Mouse (Mus musculus): ENCODE measurements around the gene Nsun5. TPM values are rescaled to one million over a fixed set of nuclear protein-coding genes. Genes with fewer than 3 reads are reported as not detected.
"Not testable (repeated sequence)": the region's sequence is repeated elsewhere in the genome, so short reads cannot be mapped to it uniquely, and the experiment has no call there.

Nsun5 gene
- total and polyA plus RNA-seq, 3 experiments = 21.0 to 27.6 (median 26.2) TPM

- no peak for ATAC-seq (ENCODE audit: extremely low read depth, insufficient number of reproducible peaks, low FRiP score, poor library complexity, severe bottlenecking)
- H3K4me3 ChIP-seq (ENCODE audit: low read depth, low read length) = no peak overlapping the region
- H3K36me3 ChIP-seq (replicated peaks) = peaks cover 6% of the 10 kb centered on the region
- H3K9me3 ChIP-seq (replicated peaks) = no peaks in the 10 kb centered on the region
- peaks cover 17% of the 10 kb centered on the region for H3K27me3 ChIP-seq (ENCODE audit: insufficient read depth, low read length)
- peaks cover 4% of the 10 kb centered on the region; the same call in 1 of the 2 replicates for H3K4me1 ChIP-seq (ENCODE audit: insufficient read depth, low read depth, low read length)
- no peak for DNase-seq (ENCODE audit: low spot score)
- TF ChIP-seq GATA2 (IDR thresholded peaks at IDR 0.05; ENCODE audit: borderline replicate concordance, low read depth, low read length) = no peak
- TF ChIP-seq POLR2AphosphoS5 (IDR thresholded peaks at IDR 0.05; ENCODE audit: insufficient replicate concordance, low read depth, low read length) = no peak
- TF ChIP-seq CTCF (IDR thresholded peaks at IDR 0.05; ENCODE audit: low read depth, low read length) = no peak
- no peak for TF ChIP-seq TAL1 (conservative IDR thresholded peaks at IDR 0.05; ENCODE audit: low read depth, low read length)
- no peak for TF ChIP-seq GATA1 (IDR thresholded peaks at IDR 0.05; ENCODE audit: borderline replicate concordance, low read length)
Measured at GRCm38 (mm10) chr5:135363540-135363939, 6.2 kb upstream of the Nsun5 start.

GRCm38 (mm10) chr5:135367841-135368240, 1.9 kb upstream of the Nsun5 start:
- Histone ChIP-seq H3K36me3 (replicated peaks) (peaks cover 28% of the 10 kb centered on the region), H3K4me1 (ENCODE audit: insufficient read depth, low read depth, low read length) (peaks cover 23% of the 10 kb centered on the region), H3K27me3 (ENCODE audit: insufficient read depth, low read length) (peaks cover 17% of the 10 kb centered on the region), H3K4me3 (ENCODE audit: low read depth, low read length) (no peak overlapping the region), H3K9me3 (replicated peaks) (no peaks in the 10 kb centered on the region)
- ATAC-seq (ENCODE audit: extremely low read depth, insufficient number of reproducible peaks, low FRiP score, poor library complexity, severe bottlenecking) (no peak), DNase-seq (ENCODE audit: low spot score) (no peak)
- TF ChIP-seq CTCF (IDR thresholded peaks at IDR 0.05; ENCODE audit: low read depth, low read length) (no peak), GATA2 (IDR thresholded peaks at IDR 0.05; ENCODE audit: borderline replicate concordance, low read depth, low read length) (no peak), GATA1 (IDR thresholded peaks at IDR 0.05; ENCODE audit: borderline replicate concordance, low read length) (no peak), TAL1 (conservative IDR thresholded peaks at IDR 0.05; ENCODE audit: low read depth, low read length) (no peak), POLR2AphosphoS5 (IDR thresholded peaks at IDR 0.05; ENCODE audit: insufficient replicate concordance, low read depth, low read length) (no peak)

- ATAC-seq (ENCODE audit: extremely low read depth, insufficient number of reproducible peaks, low FRiP score, poor library complexity, severe bottlenecking) (no peak), DNase-seq (ENCODE audit: low spot score) (no peak)
- H3K36me3 ChIP-seq (replicated peaks) = peaks cover 32% of the 10 kb centered on the region
- H3K9me3 ChIP-seq (replicated peaks) = no peaks in the 10 kb centered on the region
- H3K4me3 ChIP-seq (ENCODE audit: low read depth, low read length) = no peak overlapping the region
- peaks cover 23% of the 10 kb centered on the region for H3K4me1 ChIP-seq (ENCODE audit: insufficient read depth, low read depth, low read length)
- TF ChIP-seq TAL1 (conservative IDR thresholded peaks at IDR 0.05; ENCODE audit: low read depth, low read length) = no peak
- no peak for TF ChIP-seq POLR2AphosphoS5 (IDR thresholded peaks at IDR 0.05; ENCODE audit: insufficient replicate concordance, low read depth, low read length)
- TF ChIP-seq CTCF (IDR thresholded peaks at IDR 0.05; ENCODE audit: low read depth, low read length) = no peak
- TF ChIP-seq GATA2 (IDR thresholded peaks at IDR 0.05; ENCODE audit: borderline replicate concordance, low read depth, low read length) = no peak
- no peak for TF ChIP-seq GATA1 (IDR thresholded peaks at IDR 0.05; ENCODE audit: borderline replicate concordance, low read length)
- peaks cover 17% of the 10 kb centered on the region for H3K27me3 ChIP-seq (ENCODE audit: insufficient read depth, low read length)
Measured at GRCm38 (mm10) chr5:135368312-135368711, 1.4 kb upstream of the Nsun5 start.

- not testable (repeated sequence) for DNase-seq (ENCODE audit: low spot score); ATAC-seq (ENCODE audit: extremely low read depth, insufficient number of reproducible peaks, low FRiP score, poor library complexity, severe bottlenecking)
- H3K4me3 ChIP-seq (ENCODE audit: low read depth, low read length) = peak overlapping the region; percentile 100
Measured at GRCm38 (mm10) chr5:135369196-135369595, 557 bp upstream of the Nsun5 start.

GRCm38 (mm10) chr5:135371195-135371594, 1.4 kb downstream of the Nsun5 start:
- no peak for TF ChIP-seq TAL1 (conservative IDR thresholded peaks at IDR 0.05; ENCODE audit: low read depth, low read length)
- peaks cover 61% of the 10 kb centered on the region for H3K36me3 ChIP-seq (replicated peaks)
- H3K9me3 ChIP-seq (replicated peaks) = no peaks in the 10 kb centered on the region
- ATAC-seq (ENCODE audit: extremely low read depth, insufficient number of reproducible peaks, low FRiP score, poor library complexity, severe bottlenecking) = no peak
- no peak for DNase-seq (ENCODE audit: low spot score)
- H3K4me3 ChIP-seq (ENCODE audit: low read depth, low read length) = peak overlapping the region; percentile 52; the same call in 1 of the 2 replicates
- peaks cover 32% of the 10 kb centered on the region for H3K4me1 ChIP-seq (ENCODE audit: insufficient read depth, low read depth, low read length)
- peaks cover 3% of the 10 kb centered on the region for H3K27me3 ChIP-seq (ENCODE audit: insufficient read depth, low read length)

More at GRCm38 (mm10) chr5:135369196-135369595, 557 bp upstream of the Nsun5 start:
- Histone ChIP-seq H3K4me1 (ENCODE audit: insufficient read depth, low read depth, low read length) (peaks cover 26% of the 10 kb centered on the region), H3K36me3 (replicated peaks) (peaks cover 41% of the 10 kb centered on the region)
- H3K27me3 ChIP-seq (ENCODE audit: insufficient read depth, low read length); H3K9me3 ChIP-seq (replicated peaks): not testable (repeated sequence)

GRCm38 (mm10) chr5:135373601-135374000, 3.8 kb downstream of the Nsun5 start:
- Histone ChIP-seq H3K4me3 (ENCODE audit: low read depth, low read length) (no peak overlapping the region), H3K9me3 (replicated peaks) (no peaks in the 10 kb centered on the region), H3K36me3 (replicated peaks) (peaks cover 76% of the 10 kb centered on the region), H3K27me3 (ENCODE audit: insufficient read depth, low read length) (no peaks in the 10 kb centered on the region), H3K4me1 (ENCODE audit: insufficient read depth, low read depth, low read length) (peaks cover 31% of the 10 kb centered on the region)
- no peak for ATAC-seq (ENCODE audit: extremely low read depth, insufficient number of reproducible peaks, low FRiP score, poor library complexity, severe bottlenecking)
- no peak for DNase-seq (ENCODE audit: low spot score)
- TF ChIP-seq TAL1 (conservative IDR thresholded peaks at IDR 0.05; ENCODE audit: low read depth, low read length) = no peak
- TF ChIP-seq POLR2AphosphoS5 (IDR thresholded peaks at IDR 0.05; ENCODE audit: insufficient replicate concordance, low read depth, low read length) = no peak

- ATAC-seq (ENCODE audit: extremely low read depth, insufficient number of reproducible peaks, low FRiP score, poor library complexity, severe bottlenecking) (no peak), DNase-seq (ENCODE audit: low spot score) (no peak)
- H3K36me3 ChIP-seq (replicated peaks) = peaks cover 91% of the 10 kb centered on the region
- peaks cover 27% of the 10 kb centered on the region for H3K4me1 ChIP-seq (ENCODE audit: insufficient read depth, low read depth, low read length)
- no peak overlapping the region for H3K4me3 ChIP-seq (ENCODE audit: low read depth, low read length)
- TF ChIP-seq TAL1 (conservative IDR thresholded peaks at IDR 0.05; ENCODE audit: low read depth, low read length) (no peak), GATA2 (IDR thresholded peaks at IDR 0.05; ENCODE audit: borderline replicate concordance, low read depth, low read length) (no peak), POLR2AphosphoS5 (IDR thresholded peaks at IDR 0.05; ENCODE audit: insufficient replicate concordance, low read depth, low read length) (no peak), CTCF (IDR thresholded peaks at IDR 0.05; ENCODE audit: low read depth, low read length) (no peak), GATA1 (IDR thresholded peaks at IDR 0.05; ENCODE audit: borderline replicate concordance, low read length) (no peak)
- no peaks in the 10 kb centered on the region for H3K9me3 ChIP-seq (replicated peaks)
- no peaks in the 10 kb centered on the region for H3K27me3 ChIP-seq (ENCODE audit: insufficient read depth, low read length)
Measured at GRCm38 (mm10) chr5:135375167-135375566, 5.4 kb downstream of the Nsun5 start.
